Mouse (Mus musculus): ENCODE results near the gene Lcn4.
A peak's percentile ranks its signal among the peaks of the same experiment; 100 is the strongest.
"Not testable (repeated sequence)": the region's sequence is repeated elsewhere in the genome, so short reads cannot be mapped to it uniquely, and the experiment has no call there.

The Lcn4 gene

DNA sequence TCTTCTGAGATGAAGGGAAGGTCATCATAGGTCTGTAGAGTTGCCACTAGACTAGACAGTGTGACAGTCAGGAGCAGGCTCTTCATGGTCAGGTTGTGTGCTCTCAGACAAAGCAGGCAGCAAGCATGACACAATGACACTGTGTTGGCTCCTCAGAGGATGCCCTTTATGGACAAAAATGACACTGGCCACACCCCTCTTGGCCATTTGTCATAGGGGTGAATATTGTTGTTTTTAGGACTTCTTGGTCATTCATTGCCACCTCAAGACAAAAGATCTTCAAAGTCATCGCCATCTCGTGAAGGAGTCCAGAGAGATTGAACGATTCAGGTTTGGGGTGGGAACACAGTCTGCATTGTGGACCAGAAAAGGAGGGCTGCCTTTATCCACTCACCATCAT lies at the start of gene Lcn4:
TSS of gene Lcn4 (minus strand) at position 101 of the 400 bp plus-strand sequence.
- DNase-seq (ENCODE audit: low spot score), result no peak

DNA sequence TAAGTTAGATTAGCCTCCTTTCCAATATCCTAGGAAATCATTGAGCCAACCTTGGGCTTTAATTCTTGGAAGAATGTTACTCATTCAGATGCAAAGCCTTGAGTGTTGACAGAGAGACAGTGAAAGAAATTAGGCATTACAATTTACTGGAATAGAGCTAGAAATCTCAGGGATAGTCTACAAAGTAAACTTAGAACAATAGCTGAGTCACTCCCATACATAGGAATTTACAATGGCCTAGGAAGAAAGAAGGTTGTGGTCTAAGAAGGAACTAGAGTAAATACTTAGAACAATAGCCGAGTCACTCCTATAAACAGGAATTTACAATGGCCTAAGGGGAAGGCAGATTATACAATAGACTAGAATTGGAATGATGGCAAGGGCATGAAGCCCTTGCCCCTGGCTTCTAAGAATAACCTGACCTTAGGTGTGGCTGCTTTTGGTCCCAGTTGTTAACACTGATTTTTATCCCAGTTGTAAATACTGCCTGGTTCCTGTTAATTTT lies 15.1 kb upstream of the Lcn4 start:
- DNase-seq (ENCODE audit: low spot score), result no peak

DNA sequence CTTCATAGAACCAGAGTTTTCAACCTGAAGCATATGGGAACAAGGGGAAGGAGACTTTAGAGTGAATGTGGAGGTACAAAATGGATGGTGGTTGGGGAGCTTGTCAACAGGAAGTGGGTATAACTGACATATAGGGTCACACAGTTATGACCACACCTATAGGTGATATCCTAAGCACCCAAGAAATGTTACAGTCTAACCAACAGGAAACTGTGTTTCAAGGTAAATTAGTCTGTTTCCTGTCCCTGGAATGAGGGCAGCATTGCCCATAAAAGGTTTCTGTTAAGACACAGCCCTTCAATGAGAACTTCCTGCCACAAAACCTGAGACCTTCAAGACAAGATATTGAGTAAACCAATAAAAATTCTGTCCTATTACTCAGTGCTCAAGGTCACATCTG lies 2.3 kb downstream of the Lcn4 start:
- DNase-seq (ENCODE audit: low spot score), result no peak

DNA sequence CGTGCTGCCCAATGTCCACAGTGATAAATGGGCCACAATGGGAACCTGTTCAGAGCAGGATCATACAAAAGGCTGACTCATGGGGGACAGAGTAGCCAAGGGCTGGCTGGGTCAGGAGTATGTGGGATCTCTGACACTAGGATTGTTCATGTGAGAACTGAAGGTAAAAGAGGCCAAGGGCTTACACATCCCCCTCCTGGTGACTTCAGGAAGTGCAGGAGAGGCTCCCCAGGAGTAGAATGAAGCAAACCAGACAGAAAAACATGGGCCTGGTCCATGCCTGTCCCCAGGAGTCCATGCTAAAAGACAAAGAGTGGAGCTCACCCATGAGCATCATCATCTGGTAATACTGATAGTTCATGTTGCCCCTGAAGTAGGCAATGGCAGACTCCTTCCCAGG lies 7.5 kb downstream of the Lcn4 start:
- DNase-seq (ENCODE audit: low spot score), result not testable (repeated sequence)

DNA sequence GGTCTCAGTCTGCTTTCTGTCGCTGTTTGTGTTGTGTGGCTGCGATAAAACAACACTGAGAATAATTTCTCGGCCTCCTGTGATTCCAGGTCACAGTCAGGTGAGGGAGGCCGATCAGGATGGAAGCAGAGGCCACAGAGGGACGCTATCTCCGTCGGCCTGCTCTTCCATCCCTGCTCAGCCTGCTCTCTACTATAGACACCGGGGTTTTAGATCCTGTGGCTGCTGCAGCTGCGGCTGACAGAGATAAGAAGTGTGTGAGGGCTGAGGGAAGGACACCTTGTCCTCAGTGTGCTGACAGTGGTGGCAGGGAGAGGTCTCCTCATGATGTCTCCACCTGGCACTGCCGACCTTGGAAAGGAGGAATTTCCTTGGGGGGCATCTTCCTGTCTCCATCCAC lies 8.0 kb downstream of the Lcn4 start:
- no peak for DNase-seq (ENCODE audit: low spot score)

DNA sequence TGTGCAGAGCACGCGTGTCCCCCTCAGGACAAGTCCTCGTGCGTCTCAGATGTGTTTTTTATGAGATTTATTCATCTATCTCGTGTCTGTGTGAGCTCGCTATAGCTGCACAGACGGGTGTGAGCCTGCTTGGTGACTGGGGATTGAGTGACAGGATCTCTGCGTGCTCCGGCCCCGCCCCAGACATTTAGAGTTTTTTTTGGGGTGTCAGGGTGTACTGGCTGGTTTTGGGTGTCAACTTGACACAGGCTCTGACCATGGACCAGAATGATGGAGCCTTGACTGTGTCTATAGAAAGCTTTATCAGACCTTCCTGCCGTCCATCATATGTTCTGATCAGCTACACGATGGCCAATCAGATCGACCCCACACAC lies 8.6 kb downstream of the Lcn4 start:
- no peak for DNase-seq (ENCODE audit: low spot score)

DNA sequence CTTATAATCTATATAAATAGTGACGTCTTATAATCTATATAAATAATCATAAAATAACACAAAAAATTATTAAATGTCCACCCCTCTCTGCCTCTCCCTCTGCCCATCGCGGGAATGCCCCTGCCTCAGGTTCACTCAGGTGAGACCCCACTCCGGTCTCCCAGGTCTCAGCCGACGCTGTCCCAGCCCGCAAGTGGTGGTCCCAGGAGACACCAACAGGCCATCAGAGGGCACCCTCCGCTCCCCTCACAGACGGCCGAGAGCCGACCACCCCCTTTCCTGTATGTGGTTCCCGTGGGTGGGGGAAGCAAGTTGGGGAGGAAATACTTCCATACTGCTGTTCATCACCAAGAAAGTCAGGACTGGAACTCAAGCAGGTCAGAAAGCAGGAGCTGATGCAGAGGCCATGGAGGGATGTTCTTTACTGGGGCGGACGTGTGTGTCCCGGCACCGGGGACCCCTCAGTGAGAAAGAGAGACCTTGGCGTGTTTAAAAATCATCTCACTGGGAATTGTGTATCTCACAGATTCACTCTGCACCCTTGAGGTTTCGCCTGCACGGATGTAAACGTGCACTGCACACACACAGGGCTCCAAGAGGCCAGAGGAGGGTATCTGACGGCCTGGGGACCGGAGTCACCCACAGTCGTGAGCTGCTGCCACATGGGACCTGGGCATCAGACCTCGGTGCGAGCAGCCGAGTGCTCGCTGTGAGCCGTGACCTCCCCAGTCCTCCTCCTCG lies 9.1 kb downstream of the Lcn4 start:
- no peak for DNase-seq (ENCODE audit: low spot score)

DNA sequence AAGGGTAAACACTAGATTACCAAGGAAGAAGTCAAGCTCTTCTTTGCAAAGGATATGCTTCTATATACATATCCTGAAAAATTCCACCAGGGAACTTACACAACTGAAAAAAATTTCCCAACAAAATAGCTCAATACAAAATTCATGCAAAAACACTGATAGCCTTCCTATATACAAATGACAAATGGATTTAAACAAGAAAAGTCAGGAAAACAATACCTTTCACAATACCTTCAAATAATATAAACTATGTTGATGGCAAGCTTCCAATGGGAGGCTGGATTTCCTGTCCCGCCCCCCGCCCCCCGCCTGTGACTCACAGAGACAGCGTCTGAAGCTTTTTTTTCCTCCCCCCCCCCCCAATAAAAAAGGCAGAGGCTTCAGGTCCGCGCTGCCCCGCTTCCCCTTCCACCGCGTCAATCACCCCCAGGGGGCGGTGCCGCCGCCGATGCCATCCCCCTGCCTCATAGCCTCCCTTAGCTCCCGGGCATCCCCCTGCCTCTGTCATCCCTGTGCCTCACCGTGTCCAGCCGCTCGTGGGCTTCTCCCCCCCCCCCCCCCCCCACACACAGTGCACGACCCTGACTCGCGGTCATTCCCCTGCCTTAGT lies 9.8 kb downstream of the Lcn4 start:
- no peak for DNase-seq (ENCODE audit: low spot score)

DNA sequence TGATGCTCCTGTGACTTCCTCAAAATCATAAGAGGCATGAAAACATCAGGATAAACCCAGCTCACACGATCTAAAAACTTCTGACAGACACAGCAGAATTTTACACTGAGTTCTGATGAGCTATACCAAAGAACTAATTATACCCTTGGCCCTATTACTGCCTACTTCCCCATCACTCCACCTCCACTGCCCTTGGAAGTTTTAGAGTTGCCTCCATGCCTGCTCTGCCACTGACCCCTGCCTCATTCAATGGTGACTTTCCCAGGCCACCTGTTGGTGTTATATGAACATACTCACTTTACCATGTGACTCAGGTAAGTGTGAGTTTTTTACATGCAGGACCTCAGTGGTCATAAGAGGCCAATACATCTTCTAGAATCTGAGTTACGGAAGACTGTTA lies 13.7 kb downstream of the Lcn4 start:
- no peak for DNase-seq (ENCODE audit: low spot score)

DNA sequence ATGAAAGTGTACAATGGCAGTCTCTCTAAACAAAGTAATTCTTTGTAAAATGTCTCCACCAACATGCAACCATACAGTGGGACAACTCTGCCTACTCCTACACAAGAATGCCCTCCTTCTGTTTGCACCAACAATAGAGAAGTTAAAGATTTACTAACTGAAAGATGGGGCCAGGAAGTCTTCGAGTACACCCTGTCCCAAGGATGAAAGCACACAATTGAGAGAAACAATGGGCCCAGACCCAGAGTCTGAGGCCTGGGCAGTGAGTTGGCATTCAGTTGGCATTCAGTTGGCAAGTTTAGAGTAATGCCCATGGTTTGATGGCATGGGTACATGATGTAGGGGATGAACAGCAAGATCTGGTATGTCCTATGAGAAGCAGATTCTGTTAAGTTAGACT lies 16.4 kb downstream of the Lcn4 start:
- no peak for DNase-seq (ENCODE audit: low spot score)

DNA sequence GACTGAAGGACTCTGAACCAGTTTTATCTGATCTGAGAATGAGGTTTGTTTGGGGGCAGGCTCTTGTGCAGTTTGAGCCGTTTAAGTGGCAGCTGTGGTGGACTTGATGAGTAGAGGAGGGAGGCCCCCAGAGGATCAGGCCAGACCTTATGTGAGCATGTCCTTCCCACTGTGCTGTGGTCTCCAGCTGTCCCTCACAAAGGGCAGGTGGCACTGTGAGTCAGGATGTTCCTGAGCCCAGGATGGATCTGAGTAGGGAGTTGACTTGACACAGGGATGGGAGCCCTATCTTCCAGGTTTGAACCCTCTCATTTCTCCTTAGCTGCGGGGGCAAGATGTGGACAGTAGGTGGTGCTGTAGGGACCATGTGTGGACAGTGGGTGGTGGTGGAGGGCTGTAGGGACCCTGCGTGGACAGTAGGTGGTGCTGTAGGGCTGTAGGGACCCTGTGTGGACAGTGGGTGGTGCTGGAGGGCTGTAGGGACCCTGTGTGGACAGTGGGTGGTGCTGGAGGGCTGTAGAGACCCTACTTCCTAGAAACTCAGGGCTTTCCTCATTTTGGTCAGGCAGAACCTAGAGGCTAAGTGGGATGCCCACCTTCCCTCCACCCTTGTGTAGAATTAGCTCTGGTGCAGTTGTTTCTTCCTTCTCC lies 24.3 kb downstream of the Lcn4 start:
- DNase-seq (ENCODE audit: low spot score), result peak; percentile 76

DNA sequence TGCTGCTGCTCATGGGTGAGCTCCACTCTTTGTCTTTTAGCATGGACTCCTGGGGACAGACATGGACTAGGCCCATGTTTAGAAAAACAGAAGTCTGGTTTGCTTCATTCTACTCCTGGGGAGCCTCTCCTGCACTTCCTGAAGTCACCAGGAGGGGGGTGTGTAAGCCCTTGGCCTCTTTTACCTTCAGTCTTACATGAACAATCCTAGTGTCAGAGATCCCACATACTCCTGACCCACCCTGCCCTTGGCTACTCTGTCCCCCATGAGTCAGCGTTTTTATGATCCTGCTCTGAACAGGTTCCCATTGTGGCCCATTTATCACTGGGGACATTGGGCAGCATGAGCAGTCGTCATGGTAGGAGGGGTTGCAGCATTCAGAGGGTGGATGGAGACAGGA lies 27.1 kb downstream of the Lcn4 start:
- DNase-seq (ENCODE audit: low spot score), result no peak

DNA sequence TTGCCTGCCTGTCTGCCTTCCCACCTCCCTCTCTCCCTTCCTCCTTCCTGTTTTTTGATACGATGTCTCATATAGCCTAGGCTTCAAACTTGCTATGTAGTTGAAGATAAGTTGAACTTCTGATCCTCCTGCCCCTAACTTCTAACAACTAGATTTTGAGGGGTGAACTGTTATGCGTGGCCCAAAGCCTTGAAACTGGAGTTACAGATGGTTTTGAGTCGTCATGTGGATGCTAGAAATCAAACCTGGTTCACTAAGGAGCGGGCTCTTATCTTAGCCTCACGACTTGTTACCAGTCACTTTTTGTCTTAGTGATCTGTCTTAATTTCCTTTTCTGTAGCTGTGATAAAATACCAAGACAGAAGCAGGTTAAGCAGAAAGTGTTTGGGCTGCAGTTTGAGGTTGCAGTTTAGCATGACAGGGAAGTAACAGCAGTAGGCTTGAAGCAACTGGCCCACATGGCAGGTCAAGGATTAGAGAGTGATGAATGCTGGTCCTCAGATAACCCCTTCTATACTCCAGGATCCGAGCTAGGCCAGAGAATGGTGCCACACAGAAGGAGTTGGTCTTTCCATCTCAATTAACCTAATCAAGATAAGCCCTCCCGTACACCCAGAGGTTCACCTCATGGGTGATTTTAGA lies 30.0 kb downstream of the Lcn4 start:
- no peak for DNase-seq (ENCODE audit: low spot score)

DNA sequence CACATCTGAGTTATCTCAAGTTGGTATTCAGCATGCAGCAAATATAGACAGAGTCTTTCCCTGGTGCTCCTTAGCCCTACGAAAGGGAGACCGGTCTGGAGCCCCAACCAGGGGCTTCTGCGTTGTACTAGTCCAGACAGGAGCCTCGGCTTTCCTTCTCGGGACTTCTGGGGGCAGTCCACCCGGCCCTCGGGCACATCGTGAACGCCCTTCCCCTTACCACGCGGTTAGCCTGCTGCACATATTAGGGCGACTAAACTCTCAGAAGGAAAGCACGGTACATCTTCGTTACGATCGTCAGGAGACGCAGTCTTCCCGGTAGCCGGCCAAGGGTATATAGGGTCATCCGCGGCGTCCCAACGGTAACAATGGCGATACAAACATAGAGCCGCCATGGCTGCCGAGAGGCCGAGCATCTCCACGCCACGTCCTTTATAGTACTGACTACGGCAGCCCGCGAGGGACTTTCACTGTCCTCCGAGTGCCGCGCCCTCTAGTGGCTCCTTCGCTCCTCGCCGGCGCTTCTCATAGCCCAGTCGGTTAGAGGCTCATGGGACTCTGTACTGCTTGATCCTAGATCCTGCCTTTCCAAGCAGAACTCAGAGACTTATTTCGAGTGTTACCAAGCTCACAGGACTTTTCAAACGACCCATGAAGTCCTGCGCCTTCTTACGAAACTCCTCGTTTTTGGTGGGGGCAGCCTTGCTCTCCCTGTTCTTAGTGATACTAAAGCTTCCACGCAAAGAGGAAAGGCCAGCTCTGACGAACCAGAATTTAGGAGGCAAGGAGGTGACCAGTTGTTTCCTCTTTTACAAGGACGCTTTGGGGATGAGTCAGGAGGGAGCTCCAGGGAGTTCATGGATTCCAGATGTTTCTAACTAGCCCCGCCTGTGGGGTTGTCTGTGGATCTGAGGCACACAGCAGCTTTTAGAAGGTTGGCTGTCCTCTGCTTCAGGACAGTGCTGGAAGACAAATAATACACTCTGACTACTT lies 30.9 kb downstream of the Lcn4 start:
- DNase-seq (ENCODE audit: low spot score), result peak; percentile 94

DNA sequence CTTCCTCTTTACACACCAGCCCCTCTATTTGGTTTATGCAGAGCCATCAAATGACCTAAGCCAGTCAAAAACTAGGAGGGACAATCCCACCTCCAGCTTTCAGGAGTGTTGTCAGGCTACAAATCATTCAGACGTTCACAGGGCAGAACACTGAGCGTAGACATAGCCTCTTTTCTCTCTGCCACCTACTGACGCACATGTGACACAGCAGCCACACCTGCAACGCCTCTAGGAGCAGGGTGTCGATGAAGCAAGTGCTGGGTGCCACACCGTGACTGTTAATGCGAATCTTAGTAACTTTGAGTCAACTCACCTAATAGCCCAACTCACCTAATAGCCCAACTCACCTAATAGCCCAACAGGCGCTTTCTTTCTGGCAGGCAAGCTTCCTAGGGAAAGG lies 32.0 kb downstream of the Lcn4 start:
- peak; percentile 68 for DNase-seq (ENCODE audit: low spot score)

DNA sequence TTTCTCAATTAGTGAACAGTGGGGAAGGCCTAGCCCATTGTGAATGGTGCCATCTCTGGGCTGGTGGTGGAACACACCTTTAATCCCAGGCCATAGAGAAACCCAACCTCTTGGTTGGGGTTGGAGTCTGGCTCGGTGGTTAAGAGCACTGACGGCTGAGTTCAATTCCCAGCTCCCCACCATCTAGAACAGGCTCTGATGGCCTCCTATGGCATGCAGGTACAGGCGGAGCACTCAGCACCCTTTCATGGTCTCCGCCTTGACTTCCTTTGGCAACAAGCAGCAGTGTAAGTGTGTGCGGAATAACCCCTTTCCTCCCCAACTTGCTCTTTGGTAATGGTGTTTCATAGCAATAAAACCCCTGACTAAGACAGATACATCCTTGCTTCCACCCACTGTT lies 32.5 kb downstream of the Lcn4 start:
- no peak for DNase-seq (ENCODE audit: low spot score)

DNA sequence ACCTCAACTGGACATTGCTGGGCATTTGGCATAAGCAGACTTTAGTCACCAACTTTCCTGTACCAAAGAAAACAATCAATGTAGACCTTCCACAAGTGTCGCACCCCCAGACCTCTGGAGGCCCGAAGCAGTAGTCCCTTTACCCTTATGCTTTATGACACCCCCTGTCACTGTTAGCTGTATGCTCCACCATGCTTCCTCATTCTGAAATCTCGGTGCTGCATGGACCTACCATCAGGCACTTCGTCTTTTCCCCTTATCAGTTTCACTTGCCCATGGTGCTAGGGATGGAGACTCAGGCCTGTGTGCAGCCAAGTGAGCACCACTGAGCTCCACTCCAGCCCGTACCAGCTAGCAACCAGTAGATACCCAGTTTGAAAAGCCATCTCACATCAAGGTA lies 33.0 kb downstream of the Lcn4 start:
- DNase-seq (ENCODE audit: low spot score), result no peak

DNA sequence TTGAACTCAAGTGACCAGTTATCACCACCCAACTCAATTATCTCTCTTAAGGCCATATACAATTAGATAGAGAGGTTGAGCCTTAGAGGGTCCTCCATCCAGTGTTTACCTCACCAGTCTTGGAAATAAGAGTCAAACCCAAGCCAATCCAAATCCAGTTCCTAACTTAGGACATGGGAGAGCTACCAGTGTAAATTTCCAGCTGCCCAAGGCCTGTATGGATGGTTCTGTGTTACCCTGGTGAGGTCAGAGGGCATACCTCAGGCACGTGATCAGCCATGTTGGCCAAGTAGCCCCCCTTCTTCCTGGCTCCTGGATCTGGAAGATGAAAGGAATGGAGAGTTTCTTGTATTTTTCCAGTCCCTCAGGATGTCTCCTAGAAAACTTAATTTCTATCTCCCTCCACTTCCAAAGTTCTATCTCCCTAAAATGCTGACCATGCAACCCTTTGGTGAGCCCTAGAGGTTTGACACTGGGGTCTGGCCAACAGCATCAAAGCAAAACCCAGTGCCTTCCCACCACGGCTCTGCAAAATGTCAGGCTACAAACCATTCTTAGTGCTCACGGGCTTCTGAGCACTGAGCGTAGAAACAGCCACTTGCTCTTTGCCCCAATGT lies 33.7 kb downstream of the Lcn4 start:
- no peak for DNase-seq (ENCODE audit: low spot score)

DNA sequence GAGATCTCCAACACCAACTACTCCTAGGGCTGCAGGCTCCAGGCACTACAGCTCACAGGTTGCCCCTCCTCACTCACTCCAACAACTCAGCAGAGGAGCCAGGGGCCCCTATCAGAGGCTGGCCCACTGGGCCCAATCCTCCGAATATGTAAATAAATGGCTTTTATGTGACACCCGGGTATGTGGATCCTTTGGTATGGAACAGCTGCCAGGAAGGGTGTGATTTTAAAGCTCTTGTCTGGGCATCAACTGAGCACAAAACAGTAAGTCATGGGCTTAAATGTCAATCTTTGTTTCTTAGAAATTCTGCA lies 34.8 kb downstream of the Lcn4 start:
- no peak for DNase-seq (ENCODE audit: low spot score)

DNA sequence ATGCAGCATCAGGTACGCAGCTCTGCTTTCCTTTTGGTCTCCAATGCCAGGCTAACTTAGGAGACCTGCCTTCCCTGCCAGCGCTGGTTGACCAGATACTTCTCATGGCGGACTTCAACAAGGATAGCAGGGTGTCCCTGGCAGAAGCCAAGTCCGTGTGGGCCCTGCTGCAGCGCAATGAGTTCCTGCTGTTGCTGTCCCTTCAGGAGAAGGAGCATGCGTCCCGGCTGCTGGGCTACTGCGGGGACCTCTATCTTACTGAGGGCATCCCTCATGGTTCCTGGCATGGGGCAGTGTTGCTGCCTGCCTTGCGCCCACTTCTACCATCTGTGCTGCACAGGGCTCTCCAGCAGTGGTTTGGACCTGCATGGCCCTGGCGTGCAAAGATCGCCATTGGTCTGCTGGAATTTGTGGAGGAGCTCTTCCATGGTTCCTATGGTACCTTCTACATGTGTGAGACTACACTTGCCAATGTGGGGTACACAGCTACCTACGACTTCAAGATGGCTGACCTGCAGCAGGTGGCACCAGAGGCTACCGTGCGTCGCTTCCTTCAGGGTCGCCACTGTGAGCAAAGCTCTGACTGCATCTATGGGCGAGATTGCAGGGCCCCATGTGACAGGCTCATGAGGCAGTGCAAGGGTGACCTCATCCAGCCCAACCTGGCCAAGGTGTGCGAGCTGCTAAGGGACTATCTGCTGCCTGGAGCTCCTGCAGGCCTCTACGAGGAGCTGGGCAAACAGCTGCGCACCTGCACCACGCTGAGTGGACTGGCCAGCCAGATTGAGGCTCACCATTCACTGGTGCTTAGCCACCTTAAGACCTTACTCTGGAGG lies 35.4 kb downstream of the Lcn4 start:
- no peak for DNase-seq (ENCODE audit: low spot score)
